Mouse (Mus musculus): ENCODE measurements around the gene Flywch1.

The Flywch1 gene

DNA sequence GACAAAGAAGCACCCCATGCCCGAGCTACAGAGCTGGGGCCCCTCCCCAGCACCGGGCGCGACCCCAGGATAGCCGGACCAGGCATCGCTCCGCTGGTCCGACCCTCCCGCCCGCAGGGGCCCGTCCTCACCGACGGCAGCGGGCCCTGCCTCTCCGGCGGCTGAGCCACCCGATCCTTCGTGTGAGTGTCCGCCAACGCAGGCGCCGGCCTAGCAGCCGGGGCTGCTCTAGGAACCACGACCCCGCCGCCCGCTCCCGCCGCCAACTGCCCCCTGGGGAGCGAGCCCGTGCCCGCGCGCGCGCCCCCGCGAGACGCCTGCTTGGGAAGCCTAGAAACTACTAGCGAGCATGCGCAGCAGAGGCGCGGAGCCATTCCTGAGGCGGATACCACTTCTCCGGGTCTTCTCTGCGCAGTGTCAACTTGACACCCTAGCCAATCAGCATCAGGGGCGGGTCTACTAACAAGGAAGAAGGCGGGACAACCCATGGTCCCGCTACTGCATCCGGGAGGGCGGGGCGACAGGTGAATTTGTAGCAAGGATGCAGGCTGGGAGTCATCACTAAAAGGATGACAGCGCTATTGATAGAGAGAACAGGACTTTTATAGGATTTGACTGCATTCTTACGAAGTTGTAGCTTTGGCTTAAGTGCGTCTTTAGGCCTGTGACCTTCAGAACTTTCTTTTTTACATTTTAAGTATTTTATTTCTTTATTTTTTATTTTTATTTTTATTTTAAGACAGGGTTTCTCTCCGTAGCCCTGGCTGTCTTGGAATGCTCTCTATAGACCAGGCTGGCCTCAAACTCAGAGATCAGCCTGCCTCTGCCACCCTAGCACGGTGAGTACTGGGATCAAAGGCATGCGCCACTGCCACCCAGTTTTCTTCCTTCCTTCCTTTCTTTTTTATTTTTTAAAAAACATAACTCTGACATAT lies at the start of gene Flywch1:
Gene Flywch1, minus strand, starts transcription at position 319 of the 935 bp plus-strand sequence.
- DNase-seq: peak; percentile 100

DNA sequence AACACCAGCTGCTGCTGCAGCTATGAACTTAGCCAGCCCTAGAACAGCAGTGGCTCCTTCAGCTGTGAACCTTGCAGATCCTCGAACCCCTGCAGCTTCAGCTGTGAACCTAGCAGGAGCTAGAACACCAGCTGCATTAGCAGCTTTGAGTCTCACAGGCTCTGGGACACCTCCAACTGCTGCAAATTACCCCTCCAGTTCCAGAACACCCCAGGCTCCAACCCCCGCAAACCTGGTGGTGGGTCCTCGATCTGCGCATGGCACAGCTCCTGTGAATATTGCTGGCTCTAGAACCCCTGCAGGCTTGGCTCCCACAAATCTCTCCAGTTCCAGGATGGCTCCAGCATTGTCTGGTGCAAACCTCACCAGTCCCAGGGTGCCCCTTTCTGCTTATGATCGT lies 49.3 kb upstream of the Flywch1 start:
- DNase-seq: no peak

DNA sequence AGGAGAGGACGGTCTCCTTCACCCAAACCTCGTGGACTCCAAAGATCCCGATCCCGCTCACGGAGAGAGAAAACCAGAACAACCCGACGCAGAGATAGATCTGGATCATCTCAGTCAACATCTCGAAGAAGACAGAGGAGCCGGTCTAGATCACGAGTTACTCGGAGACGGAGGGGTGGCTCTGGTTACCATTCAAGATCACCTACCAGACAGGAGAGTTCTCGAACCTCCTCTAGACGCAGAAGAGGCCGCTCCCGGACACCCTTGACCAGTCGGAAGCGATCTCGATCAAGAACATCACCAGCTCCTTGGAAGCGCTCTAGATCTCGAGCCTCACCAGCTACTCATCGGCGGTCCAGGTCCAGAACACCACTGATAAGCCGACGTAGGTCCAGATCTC lies 47.8 kb upstream of the Flywch1 start:
- peak; percentile 91 for DNase-seq

DNA sequence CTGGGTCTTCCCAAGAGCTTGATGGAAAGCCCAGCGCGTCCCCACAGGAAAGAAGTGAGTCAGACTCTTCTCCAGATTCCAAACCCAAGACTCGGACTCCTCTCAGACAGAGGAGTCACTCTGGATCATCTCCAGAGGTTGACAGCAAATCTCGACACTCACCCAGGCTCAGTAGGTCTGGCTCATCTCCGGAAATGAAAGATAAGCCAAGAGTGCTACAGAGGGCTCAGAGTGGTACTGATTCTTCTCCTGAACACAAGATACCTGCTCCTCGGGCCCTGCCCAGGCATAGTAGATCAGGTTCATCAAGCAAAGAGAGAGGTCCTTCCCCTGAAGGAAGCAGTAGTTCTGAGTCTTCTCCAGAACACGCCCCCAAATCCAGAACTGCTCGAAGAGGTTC lies 47.2 kb upstream of the Flywch1 start:
- DNase-seq: peak; percentile 76

DNA sequence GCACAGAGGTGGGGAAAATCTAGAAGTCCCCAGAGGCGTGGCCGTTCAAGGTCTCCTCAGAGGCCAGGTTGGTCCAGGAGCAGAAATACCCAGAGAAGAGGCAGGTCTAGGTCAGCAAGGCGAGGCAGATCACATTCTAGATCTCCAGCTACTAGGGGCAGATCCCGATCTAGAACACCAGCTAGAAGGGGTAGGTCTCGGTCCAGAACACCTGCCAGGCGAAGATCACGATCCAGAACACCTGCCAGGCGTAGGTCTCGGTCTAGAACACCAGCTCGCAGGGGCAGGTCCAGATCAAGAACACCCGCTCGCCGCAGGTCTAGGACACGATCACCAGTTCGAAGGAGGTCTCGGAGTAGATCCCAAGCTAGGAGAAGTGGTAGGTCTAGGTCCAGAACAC lies 44.2 kb upstream of the Flywch1 start:
- peak; percentile 93 for DNase-seq

DNA sequence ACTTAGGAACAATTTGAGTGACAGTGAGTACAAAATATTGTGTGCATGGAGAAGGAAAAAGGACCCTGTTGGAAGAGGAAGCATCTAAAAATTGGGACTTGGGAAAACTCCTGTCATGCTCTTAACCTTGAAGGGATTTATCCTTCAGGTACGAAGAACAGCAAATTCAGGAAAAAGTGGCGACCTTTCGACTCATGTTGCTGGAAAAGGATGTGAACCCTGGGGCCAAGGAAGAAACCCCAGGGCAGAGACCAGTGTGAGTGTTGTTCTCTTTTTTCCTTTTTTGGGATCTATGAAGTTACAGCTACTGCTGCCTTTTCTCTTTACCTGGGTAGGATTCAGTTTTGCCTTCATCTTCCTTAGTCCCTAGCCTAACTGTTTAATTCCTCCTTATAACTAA lies 36.5 kb upstream of the Flywch1 start:
- DNase-seq: no peak

DNA sequence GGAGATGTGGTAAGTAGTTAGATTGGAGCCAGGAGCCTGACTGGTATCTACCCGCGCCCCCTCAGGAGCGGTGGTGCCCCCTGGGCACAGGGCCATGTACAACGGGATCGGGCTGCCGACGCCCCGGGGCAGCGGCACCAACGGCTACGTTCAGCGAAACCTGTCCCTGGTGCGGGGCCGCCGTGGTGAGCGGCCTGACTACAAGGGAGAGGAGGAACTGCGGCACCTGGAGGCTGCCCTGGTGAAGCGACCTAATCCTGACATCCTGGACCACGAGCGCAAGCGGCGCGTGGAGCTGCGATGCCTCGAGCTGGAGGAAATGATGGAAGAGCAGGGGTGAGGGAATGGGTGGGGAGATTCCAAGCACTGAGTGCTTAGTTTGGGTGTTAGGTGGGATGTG lies 35.5 kb upstream of the Flywch1 start:
- DNase-seq: peak; percentile 95

DNA sequence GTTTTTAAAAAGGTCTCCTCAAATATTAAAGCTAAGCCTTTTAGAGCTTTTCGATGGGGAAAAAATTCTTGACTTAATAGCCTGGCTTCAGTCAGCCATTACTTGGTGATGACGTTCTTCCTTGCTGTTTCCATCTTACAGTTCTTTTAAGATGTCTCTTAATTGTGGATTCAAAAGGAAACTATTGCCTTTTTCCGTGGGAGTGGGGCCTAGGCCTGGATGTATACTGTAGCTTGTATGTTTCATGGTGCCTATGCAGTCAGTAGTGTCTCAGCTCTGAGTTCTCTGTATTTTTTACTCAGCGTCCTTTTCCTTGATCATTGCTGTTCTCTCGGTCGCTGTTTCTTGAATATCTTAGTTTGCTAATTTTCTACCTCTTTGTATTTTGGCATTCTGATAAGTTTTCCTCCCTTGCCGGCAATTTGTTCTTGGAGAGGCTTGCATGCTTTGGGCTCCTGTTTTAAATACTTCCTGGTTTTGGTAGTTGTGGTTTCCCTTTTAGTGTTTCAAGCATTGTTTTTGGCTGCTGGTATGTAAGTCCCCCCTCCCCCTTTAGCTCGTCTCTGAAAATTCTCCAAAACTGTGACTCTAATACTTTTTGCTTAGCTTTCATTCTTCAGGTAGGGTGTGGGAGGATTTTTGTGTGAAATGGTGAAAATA lies 33.2 kb upstream of the Flywch1 start:
- DNase-seq: no peak

DNA sequence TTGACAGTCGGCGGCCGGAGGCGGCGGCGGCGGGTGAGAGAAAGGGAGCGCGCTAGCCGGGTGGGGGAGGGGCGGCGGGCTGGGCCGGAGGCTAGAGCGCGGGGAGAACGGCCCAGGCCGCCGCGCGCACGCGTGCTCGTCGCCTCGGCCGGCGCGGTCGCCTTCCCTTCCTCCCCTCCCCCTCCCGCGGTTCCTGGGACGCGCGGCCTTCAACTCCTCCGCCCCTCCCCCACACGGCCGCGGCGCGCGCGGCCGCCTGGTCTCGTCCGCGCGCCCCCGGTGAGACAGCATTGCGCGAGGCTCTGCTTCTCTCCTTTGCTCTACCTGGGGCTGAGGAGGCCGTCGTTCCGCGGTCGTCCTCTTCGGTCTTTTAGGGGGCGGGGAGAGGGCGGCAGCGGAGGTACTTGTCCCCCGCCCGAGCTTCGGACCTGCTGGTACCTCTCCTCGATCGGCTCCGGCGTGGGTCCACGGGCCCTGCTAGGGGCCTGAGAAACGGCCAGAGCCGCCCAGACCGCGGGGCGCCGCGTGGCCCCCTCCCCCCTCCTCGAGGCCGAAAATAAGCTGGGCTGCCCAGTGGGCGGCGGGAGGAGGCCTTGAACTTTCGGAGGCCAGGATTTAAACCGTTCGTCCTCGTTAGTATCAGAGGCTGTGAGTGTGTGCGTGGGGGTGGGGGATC lies 32.1 kb upstream of the Flywch1 start:
- DNase-seq: no peak

DNA sequence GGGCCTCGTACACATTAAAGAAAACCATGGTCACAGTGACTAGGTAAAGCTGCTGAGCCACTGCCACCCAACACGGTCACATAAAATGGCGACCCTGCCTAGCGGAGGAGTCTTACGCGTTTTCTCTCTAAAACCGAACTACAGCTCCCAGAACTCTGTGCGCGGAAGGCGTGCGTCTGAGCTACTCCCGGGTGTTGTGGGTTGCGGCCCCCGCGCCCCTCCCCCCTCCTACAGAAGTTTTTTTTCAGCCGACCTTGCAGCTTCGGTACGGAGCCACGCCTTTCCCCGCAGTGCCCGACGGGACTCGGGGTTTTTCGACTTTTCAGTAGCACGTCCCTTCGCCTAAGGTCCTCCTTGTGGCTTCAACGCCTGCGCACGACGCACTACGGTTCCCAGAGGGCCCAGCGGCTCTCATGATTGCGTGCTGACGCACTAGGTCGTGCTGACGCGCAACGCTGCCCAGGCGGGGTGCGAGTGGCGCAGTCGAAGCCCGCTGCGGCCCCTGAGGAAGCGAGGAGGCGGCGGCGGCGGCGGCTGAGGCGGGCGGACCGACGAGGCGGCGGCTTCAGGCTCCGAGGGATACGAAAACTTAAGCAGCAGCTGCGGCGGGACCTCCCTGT lies 31.5 kb upstream of the Flywch1 start:
- DNase-seq: peak; percentile 100

DNA sequence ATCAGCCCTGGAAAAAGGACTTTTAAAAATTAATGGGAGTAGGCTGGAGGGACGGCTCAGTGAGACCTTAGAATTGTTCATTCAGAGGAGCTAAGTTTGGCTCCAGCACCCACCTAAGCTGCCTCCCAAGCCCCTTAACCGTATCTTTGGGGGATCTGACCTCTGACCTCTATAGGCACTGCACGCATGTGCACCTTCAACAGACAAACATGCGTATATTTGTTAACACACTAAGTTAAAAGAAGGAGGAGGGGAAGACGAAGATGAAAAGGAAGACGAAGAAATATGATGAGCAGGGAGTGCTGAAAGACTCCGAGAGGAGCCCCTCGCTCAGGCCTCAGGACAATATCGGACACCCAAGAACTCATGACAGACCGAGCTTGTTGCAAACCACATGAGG lies 30.2 kb upstream of the Flywch1 start:
- peak; percentile 93 for DNase-seq

DNA sequence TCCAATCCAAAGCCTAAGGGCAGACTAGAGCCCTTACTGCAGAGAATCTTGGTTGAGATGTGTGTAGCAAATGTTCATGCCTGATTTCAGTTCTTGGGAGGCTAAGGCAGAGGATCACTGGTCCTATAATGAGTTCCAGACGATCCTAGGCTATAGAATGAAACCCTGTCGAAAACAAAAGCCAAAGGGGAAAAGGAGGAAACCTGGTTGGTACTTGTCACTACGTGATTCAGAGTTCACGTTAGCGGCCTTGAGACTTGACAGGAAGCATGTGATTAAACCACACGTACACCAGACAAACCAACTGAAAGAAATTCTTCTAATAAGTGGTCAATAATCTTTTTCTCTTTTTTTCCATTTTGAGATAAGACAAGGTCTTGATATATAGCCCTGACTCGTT lies 25.9 kb upstream of the Flywch1 start:
- DNase-seq: no peak

DNA sequence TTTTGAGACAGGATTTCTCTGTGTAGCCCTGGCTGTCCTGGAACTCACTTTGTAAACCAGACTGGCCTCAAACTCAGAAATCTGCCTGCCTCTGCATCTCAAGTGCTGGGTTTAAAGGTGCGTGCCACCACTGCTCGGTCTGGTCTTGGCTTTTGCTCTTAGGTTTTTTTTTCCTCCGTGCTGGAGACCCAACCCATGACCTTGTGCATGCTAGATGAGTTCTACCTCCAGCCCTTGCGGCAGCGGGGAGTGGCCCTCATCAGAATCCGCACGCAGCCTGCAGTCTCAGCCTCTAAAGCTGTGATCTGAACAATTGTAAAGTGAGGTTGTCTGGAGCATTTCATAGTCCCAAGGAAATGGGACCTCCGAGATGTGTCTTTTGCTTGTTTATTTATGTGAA lies 23.9 kb upstream of the Flywch1 start:
- DNase-seq: no peak

DNA sequence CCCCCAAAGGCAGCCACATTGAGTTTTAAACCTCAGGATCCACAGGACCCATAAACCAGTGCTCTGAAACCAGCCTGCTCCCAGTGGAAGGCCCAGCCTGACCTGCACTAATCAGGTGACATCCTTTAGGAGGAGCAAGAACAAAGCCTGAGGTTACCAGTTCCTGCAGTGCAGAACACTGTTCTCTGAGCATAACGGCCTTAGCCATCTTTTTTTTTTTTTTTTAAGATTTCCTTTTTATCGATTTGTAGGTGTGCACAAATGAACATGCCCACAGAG lies 19.6 kb upstream of the Flywch1 start:
- DNase-seq: no peak

DNA sequence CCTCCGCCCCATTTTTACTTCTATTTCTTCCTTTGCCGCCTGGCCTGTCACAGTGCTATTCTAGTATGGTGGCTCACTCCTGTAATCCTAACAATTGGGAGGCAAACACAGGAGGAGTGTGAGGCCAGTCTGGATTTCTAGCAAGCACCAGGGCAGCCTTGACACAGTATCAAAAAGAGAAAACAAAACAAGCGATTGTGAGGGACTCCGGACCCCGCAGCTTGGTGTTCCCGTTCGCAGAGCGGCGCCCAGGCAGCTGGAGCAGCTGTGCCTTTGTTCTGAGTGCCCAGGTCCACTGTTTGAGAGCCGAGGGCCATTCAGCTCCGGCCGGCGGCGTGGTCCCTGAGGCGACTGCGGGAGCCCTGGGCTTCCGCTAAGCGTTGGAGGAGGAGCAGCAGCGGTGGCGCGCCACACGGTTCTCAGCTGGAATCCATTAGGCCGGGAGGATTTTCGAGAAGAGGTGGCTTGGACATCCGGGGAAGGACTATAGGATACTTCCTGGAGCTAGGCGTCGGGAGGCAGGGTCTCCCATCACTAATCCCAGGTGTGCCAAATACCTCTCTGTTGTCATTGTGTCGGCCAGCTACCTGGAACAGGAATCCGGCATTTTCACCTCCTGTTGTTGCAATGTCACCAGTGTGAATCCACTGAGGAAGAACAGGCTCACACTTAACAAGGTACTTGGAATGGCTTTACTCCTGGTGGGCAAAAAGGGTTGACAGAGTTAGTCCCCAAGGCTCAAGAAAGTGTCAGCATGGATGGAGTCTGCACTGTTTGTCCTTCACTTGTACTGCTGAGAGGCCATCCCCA lies 19.1 kb upstream of the Flywch1 start, which contains the start of gene Srrm2:
Gene Srrm2, plus strand, starts transcription at position 264 of the 810 bp plus-strand sequence.
- DNase-seq: peak; percentile 94

DNA sequence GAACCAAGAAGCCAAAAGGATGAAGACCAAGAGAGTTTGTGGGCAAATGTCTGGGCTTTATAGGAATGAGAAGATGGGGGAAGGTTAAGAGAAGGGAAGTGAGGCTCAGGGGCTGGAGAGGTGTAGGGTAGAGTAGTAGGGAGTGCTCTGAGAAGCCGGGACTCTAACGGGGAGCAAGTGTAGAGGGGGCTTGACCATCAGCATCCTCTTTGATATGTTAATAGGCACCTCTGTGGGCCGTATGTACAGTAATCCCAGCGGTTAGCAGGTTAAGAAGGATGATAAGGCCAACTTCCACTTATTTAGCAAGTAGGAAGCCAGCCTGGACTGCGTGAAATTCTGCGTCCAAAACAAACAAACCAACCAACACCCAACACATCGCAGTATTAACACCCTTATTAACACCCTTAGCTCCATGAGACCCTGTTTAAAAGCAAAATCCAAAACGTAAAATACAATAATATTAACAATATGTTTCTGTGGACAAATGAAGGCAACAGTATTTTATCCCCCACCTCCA lies 18.4 kb upstream of the Flywch1 start:
- DNase-seq: no peak

DNA sequence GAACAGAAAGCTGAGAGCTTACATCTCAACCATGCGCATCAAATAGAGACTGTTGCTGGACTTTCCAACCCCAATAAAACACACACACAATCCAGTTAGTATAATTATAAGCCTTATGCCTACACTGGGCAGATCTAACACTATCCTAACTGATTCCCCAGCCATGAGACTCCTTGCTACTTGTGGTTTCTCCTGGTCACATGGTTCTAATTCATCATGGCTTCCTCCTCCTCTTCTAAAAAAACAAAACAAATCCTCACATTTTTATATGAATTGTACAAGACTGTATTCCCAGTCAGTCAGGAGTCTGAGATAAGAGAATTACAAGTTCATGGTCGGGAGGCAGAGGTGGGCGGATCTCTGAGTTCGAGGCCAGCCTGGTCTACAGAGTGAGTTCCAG lies 17.6 kb upstream of the Flywch1 start:
- DNase-seq: no peak

DNA sequence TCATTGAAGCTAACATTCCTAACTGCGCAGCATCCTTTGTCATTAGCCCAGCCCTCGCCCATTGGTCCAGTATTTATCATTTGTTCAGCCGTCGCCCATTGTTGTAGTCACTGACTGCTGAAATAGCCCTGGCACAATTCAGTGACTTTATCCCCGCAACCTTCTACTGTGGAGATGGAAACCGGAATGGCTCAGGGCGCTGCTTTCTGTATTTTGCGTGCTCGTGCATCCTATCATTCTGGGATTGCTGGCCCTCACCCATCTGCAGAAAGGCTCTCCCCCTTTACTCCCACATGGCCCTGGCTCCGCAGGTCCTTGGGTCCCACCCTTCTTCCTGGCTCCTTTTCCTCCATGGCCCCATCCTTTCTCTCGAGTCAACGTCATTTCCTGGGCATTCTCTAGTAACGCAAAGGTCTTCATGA lies 15.1 kb upstream of the Flywch1 start:
- DNase-seq: no peak

DNA sequence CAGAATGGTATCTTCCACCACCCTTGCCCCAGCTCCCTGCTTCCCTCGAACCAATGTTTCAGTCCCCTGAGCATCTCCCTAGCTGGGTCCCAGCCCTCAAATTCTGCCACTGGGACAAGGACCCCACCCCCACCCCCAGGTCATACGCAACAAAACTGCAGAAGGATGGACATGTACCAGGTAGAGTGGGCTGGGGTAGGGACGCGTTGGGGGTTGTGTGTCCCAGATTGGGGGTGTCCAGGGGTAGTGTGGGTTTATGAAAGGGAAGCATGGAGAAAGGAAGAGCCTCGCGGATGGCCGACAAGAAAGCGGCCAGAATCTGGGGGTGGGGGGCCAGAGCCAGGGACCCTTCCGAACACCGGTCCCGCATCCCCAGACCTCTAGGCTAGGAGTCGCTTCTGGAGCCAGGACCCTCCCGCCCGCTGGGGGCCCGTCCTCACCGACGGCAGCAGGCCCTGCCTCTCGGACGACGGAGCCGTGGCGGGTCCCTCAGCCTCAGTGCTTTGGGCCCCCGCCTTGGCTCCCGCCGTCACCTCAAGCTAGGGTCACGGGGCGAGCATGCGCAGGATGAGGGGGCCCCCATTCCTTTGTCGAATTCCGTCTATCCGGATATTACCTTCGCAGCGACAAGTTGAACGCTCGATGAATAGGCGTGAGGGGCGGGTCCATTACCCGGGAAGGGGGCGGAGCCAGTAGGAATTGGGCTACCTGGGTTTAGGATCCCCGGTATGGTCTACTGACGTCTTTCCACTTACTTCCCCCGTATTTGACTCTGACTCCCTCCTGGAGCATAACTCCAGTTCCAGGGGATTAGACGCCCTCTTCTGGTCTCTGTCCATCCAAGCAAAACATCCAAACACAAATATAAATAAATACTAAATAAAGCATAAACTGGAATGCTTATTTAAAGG lies 14.4 kb upstream of the Flywch1 start, which contains the start of gene Flywch2:
Gene Flywch2, minus strand, starts transcription at position 521 of the 911 bp plus-strand sequence.
- peak; percentile 98 for DNase-seq

DNA sequence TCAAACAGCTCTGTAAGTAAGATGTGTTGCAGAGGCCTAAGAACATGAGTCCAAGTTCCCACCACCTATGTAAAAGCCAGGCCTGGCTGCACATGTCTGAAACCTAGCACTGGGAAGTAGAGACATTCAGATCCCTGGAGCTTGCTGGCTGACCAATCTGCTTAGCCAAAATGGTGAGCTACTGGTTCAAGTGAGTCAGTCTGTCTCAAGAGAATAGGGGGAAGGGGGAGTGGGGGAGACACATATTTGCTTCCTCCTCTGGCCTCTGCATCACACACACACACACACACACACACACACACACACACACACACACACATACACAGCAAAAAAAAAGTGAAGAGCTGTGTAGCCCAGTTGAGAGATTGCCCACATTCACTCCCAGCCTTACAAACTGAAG lies 11.9 kb upstream of the Flywch1 start:
- DNase-seq: no peak

DNA sequence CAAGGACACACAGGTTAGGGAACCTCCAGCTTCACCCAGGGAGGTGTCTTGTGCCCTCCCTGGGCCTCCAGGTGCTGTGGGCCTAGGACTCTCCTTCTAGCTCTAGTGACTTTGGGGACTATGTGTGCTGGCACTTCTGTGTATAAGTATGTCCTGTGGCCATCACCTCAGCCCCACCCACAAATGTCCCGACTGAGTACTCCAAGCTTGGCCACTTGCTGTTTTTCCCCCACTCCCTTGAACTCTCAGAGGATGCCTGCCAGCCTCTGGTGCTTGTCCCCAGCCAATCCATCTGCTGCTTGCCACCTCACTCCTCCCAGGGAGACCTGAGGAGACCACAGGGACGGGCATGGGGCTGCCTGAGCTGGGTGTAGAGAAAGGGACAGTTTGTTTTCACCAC lies 7.0 kb upstream of the Flywch1 start:
- no peak for DNase-seq

Data from heart, adult 11 months (tissue).